Mouse (Mus musculus): ENCODE measurements around the gene Ppt2.
A peak's percentile ranks its signal among the peaks of the same experiment; 100 is the strongest.

Gene Ppt2

GRCm38 (mm10) chr17:34655581-34655991 lies 27.3 kb upstream of the Ppt2 start:
- peak; percentile 64 for DNase-seq

GRCm38 (mm10) chr17:34655160-34655559 lies 26.9 kb upstream of the Ppt2 start:
- no peak for DNase-seq

- no peak for DNase-seq
Observed at GRCm38 (mm10) chr17:34654392-34654791, 26.1 kb upstream of the Ppt2 start.

- DNase-seq: no peak
Observed at GRCm38 (mm10) chr17:34653746-34654285, 25.5 kb upstream of the Ppt2 start.

- DNase-seq: no peak
Observed at GRCm38 (mm10) chr17:34652985-34653384, 24.7 kb upstream of the Ppt2 start.

GRCm38 (mm10) chr17:34652546-34652945 lies 24.2 kb upstream of the Ppt2 start:
- no peak for DNase-seq

- no peak for DNase-seq
Observed at GRCm38 (mm10) chr17:34651507-34652221, 23.4 kb upstream of the Ppt2 start.

GRCm38 (mm10) chr17:34650781-34651180 lies 22.5 kb upstream of the Ppt2 start:
- no peak for DNase-seq

- no peak for DNase-seq
Observed at GRCm38 (mm10) chr17:34649106-34649864, 21.0 kb upstream of the Ppt2 start.

- no peak for DNase-seq
Observed at GRCm38 (mm10) chr17:34648141-34648890, 20.0 kb upstream of the Ppt2 start.

- DNase-seq: peak; percentile 95
Observed at GRCm38 (mm10) chr17:34646906-34647787, 18.8 kb upstream of the Ppt2 start, which contains the start of gene Atf6b. Atf6b (plus strand) TSS chr17:34647146.

- no peak for DNase-seq
Observed at GRCm38 (mm10) chr17:34645831-34646511, 17.7 kb upstream of the Ppt2 start.

- no peak for DNase-seq
Observed at GRCm38 (mm10) chr17:34645256-34645829, 17.0 kb upstream of the Ppt2 start.

GRCm38 (mm10) chr17:34644608-34645007 lies 16.3 kb upstream of the Ppt2 start, which contains the start of gene Fkbpl:
Fkbpl (plus strand) TSS chr17:34644764.
- peak; percentile 95 for DNase-seq

- no peak for DNase-seq
Observed at GRCm38 (mm10) chr17:34643944-34644343, 15.6 kb upstream of the Ppt2 start.

- DNase-seq: no peak
Observed at GRCm38 (mm10) chr17:34643379-34643778, 15.1 kb upstream of the Ppt2 start.

- DNase-seq: no peak
Observed at GRCm38 (mm10) chr17:34641945-34642344, 13.6 kb upstream of the Ppt2 start.

- no peak for DNase-seq
Observed at GRCm38 (mm10) chr17:34640778-34641601, 12.7 kb upstream of the Ppt2 start.

- DNase-seq: no peak
Observed at GRCm38 (mm10) chr17:34639461-34640255, 11.3 kb upstream of the Ppt2 start.

Data from right cerebral cortex, postnatal 25 days (tissue).